Mouse (Mus musculus): ENCODE data around the gene Gm21854. TPM values are rescaled to one million over a fixed set of nuclear protein-coding genes. Genes with fewer than 3 reads are reported as not detected.

Gm21854 gene
- not detected for polyA plus RNA-seq (2014; fragmentation: Illumina TruSeq; extraction: RNeasy Lipid Tissue Mini Kit (QIAGEN cat#74804); ENCODE audit: low read depth, low replicate concordance)

DNA sequence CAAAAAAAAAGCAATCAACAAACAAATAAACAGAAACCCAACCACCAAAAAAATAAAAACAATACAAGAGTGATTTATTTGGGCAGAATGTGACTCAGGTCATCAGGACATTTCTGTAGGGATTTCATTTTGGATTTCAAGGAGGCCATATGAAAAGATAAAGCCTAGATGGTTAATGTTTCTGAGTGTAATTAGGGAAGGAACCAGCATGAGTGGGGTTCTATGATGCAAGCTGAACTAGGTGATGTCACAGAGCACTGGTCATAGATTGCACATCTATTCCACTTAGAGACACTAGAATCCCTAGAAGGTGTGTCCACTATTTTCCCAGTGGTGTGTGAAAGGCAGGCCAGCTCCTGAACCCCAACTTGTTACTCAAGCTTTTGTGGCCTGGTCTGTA, at the start of gene Gm21854:
TSS of gene Gm21854 (plus strand) at position 301 of the 400 bp plus-strand sequence.

Other genes with a start within 250 kb of the Gm21854 start
- not detected for gene Gm20914, start 69.0 kb downstream of the Gm21854 start, polyA plus RNA-seq (2014; fragmentation: Illumina TruSeq; extraction: RNeasy Lipid Tissue Mini Kit (QIAGEN cat#74804); ENCODE audit: low read depth, low replicate concordance)
- not detected for gene Gm28171, start 136.4 kb downstream of the Gm21854 start, polyA plus RNA-seq (2014; fragmentation: Illumina TruSeq; extraction: RNeasy Lipid Tissue Mini Kit (QIAGEN cat#74804); ENCODE audit: low read depth, low replicate concordance)